Mouse (Mus musculus) embryonic facial prominence, embryonic 10.5 days (tissue): ENCODE results near the gene Cox6b1. TPM values are rescaled to one million over a fixed set of nuclear protein-coding genes. Genes with fewer than 3 reads are reported as not detected.

ENCODE experiments used
- microRNA-seq: library from miRNA; unstranded; fragments of <30 nt; microRNA quantifications from one replicate; pipeline ENCODE4, GENCODE M21; 2017
- polyA plus RNA-seq: library from polyadenylated mRNA; unstranded; fragments of >200 nt; fragmentation: Nextera tagmentation; extraction: Ambion mirVana; gene quantifications from 2 replicates; pipeline ENCODE4 v1.2.1, GENCODE M21; 2016

Gene Cox6b1
- polyA plus RNA-seq, 1 experiment from 2014 or later = 776 TPM

Small RNA genes within 50 kb of the gene (microRNA-seq; reads per million reads assigned to microRNA genes)
- gene Mir3569 = 0.91 reads per million

Other genes starting within 250 kb of the Cox6b1 start
- gene Tyrobp, start 212.4 kb downstream of the Cox6b1 start, polyA plus RNA-seq = 11.8 and 15.4 TPM in 2 replicates
- not detected in 2 replicates for gene Hcst, start 206.3 kb downstream of the Cox6b1 start, polyA plus RNA-seq
- gene Nfkbid, start 204.4 kb downstream of the Cox6b1 start, polyA plus RNA-seq = 1.1 and 1.8 TPM in 2 replicates
- 28.6 and 32.3 TPM in 2 replicates for gene Aplp1, start 180.6 kb downstream of the Cox6b1 start, polyA plus RNA-seq
- gene Kirrel2, start 168.5 kb downstream of the Cox6b1 start, polyA plus RNA-seq = 1.3 and 2.2 TPM in 2 replicates
- 0.15 and 0.63 TPM in 2 replicates for gene Nphs1, start 167.8 kb downstream of the Cox6b1 start, polyA plus RNA-seq
- gene Prodh2, start 132.5 kb downstream of the Cox6b1 start, polyA plus RNA-seq = 0.28 TPM in 1 of 2 replicates, not detected in the other
- gene Arhgap33, start 91.1 kb downstream of the Cox6b1 start, polyA plus RNA-seq = 24.8 and 25.2 TPM in 2 replicates
- 4.1 and 5.6 TPM in 2 replicates for gene Hspb6, start 74.0 kb downstream of the Cox6b1 start, polyA plus RNA-seq
- gene Proser3, start 73.9 kb downstream of the Cox6b1 start, polyA plus RNA-seq = 17.7 TPM in 2 replicates
- 42.5 and 45.2 TPM in 2 replicates for gene Lin37, start 66.3 kb downstream of the Cox6b1 start, polyA plus RNA-seq
- gene U2af1l4, start 62.9 kb downstream of the Cox6b1 start, polyA plus RNA-seq = 91.5 and 94.9 TPM in 2 replicates
- gene Gm49396, start 62.8 kb downstream of the Cox6b1 start, polyA plus RNA-seq = 14.2 and 15.3 TPM in 2 replicates
- 112 and 118 TPM in 2 replicates for gene Psenen, start 62.5 kb downstream of the Cox6b1 start, polyA plus RNA-seq
- 2.8 and 4.6 TPM in 2 replicates for gene Igflr1, start 60.7 kb downstream of the Cox6b1 start, polyA plus RNA-seq
- 8.9 and 10.2 TPM in 2 replicates for gene Kmt2b, start 37.4 kb downstream of the Cox6b1 start, polyA plus RNA-seq
- 0.41 TPM in 1 of 2 replicates, not detected in the other for gene Zbtb32, start 27.2 kb downstream of the Cox6b1 start, polyA plus RNA-seq
- 0.54 and 1.0 TPM in 2 replicates for gene Upk1a, start 13.3 kb downstream of the Cox6b1 start, polyA plus RNA-seq
- gene Etv2, start 9.7 kb upstream of the Cox6b1 start, polyA plus RNA-seq = 0.47 and 0.87 TPM in 2 replicates
- gene Rbm42, start 24.2 kb upstream of the Cox6b1 start, polyA plus RNA-seq = 134 and 139 TPM in 2 replicates
- gene Haus5, start 38.8 kb upstream of the Cox6b1 start, polyA plus RNA-seq = 79.6 and 80.3 TPM in 2 replicates
- gene Pmis2, start 45.5 kb upstream of the Cox6b1 start, polyA plus RNA-seq = not detected in 2 replicates
- not detected in 2 replicates for gene 2200002J24Rik, start 72.8 kb upstream of the Cox6b1 start, polyA plus RNA-seq
- 0.53 and 0.77 TPM in 2 replicates for gene Atp4a, start 86.1 kb upstream of the Cox6b1 start, polyA plus RNA-seq
- 147 and 151 TPM in 2 replicates for gene Tmem147, start 103.4 kb upstream of the Cox6b1 start, polyA plus RNA-seq
- gene Gapdhs, start 117.5 kb upstream of the Cox6b1 start, polyA plus RNA-seq = 0.36 and 0.59 TPM in 2 replicates
- 0.68 and 1.0 TPM in 2 replicates for gene Sbsn, start 125.3 kb upstream of the Cox6b1 start, polyA plus RNA-seq
- not detected in 2 replicates for gene Dmkn, start 137.6 kb upstream of the Cox6b1 start, polyA plus RNA-seq
- gene Krtdap, start 161.7 kb upstream of the Cox6b1 start, polyA plus RNA-seq = not detected in 2 replicates
- not detected in 2 replicates for gene Ffar2, start 197.6 kb upstream of the Cox6b1 start, polyA plus RNA-seq
- gene Ffar3, start 230.0 kb upstream of the Cox6b1 start, polyA plus RNA-seq = not detected in 2 replicates
- 0.05 TPM in 1 of 2 replicates, not detected in the other for gene Ffar1, start 235.4 kb upstream of the Cox6b1 start, polyA plus RNA-seq